Mouse (Mus musculus): ENCODE measurements around the gene Stxbp4. TPM values are rescaled to one million over a fixed set of nuclear protein-coding genes. Genes with fewer than 3 reads are reported as not detected.

Gene Stxbp4
- polyA plus RNA-seq, 2 experiments: 11.1 to 21.8 TPM

GRCm38 (mm10) chr11:90681171-90681570 lies 43.3 kb upstream of the Stxbp4 start:
- TF ChIP-seq POLR2A (IDR thresholded peaks at IDR 0.05; ENCODE audit: borderline replicate concordance, extremely low read depth, insufficient read depth, insufficient read length): no peak
- Histone ChIP-seq H3K4me3 (replicated peaks; ENCODE audit: low read length) (no peak overlapping the region), H3K4me1 (ENCODE audit: control insufficient read depth, insufficient read depth, low read length) (no peaks in the 10 kb centered on the region)

GRCm38 (mm10) chr11:90678582-90678981 lies 40.7 kb upstream of the Stxbp4 start:
- H3K27ac ChIP-seq (replicated peaks; ENCODE audit: low read depth, low read length): no peak overlapping the region
- no peaks in the 10 kb centered on the region for H3K27me3 ChIP-seq (ENCODE audit: control insufficient read depth, insufficient read depth, low read length)
- no peak for ATAC-seq (ENCODE audit: low FRiP score, low read depth)
- DNase-seq (ENCODE audit: low spot score): no peak
- H3K9me3 ChIP-seq (ENCODE audit: control insufficient read depth, low read length): no peaks in the 10 kb centered on the region
- no peaks in the 10 kb centered on the region for H3K36me3 ChIP-seq (ENCODE audit: control insufficient read depth, insufficient read depth, low read length)
- no peak overlapping the region for H3K9ac ChIP-seq (ENCODE audit: low read depth, low read length, severe bottlenecking)
- H3K4me1 ChIP-seq (ENCODE audit: control insufficient read depth, insufficient read depth, low read length): no peaks in the 10 kb centered on the region
- 78% methylated on average over 5 of the region's 5 CpGs for WGBS
- no peak overlapping the region for H3K4me3 ChIP-seq (replicated peaks; ENCODE audit: low read length)
- TF ChIP-seq POLR2A (IDR thresholded peaks at IDR 0.05; ENCODE audit: borderline replicate concordance, extremely low read depth, insufficient read depth, insufficient read length): no peak
- H3K4me2 ChIP-seq (replicated peaks; ENCODE audit: low read depth, low read length, severe bottlenecking): no peak overlapping the region

More at GRCm38 (mm10) chr11:90681171-90681570, 43.3 kb upstream of the Stxbp4 start:
- DNase-seq (ENCODE audit: low spot score) (no peak), ATAC-seq (ENCODE audit: low FRiP score, low read depth) (no peak)
- Histone ChIP-seq H3K4me2 (replicated peaks; ENCODE audit: low read depth, low read length, severe bottlenecking) (no peak overlapping the region), H3K27me3 (ENCODE audit: control insufficient read depth, insufficient read depth, low read length) (no peaks in the 10 kb centered on the region), H3K27ac (replicated peaks; ENCODE audit: low read depth, low read length) (no peak overlapping the region), H3K9me3 (ENCODE audit: control insufficient read depth, low read length) (no peaks in the 10 kb centered on the region), H3K36me3 (ENCODE audit: control insufficient read depth, insufficient read depth, low read length) (peaks cover 3% of the 10 kb centered on the region; the same call in 1 of the 2 replicates), H3K9ac (ENCODE audit: low read depth, low read length, severe bottlenecking) (no peak overlapping the region)

- no peak overlapping the region for H3K4me2 ChIP-seq (replicated peaks; ENCODE audit: low read depth, low read length, severe bottlenecking)
- no peak for TF ChIP-seq POLR2A (IDR thresholded peaks at IDR 0.05; ENCODE audit: borderline replicate concordance, extremely low read depth, insufficient read depth, insufficient read length)
- no peaks in the 10 kb centered on the region for H3K9me3 ChIP-seq (ENCODE audit: control insufficient read depth, low read length)
- DNase-seq (ENCODE audit: low spot score): no peak
- no peak overlapping the region for H3K9ac ChIP-seq (ENCODE audit: low read depth, low read length, severe bottlenecking)
- no peak overlapping the region for H3K4me3 ChIP-seq (replicated peaks; ENCODE audit: low read length)
- no peaks in the 10 kb centered on the region for H3K4me1 ChIP-seq (ENCODE audit: control insufficient read depth, insufficient read depth, low read length)
- WGBS: 90% methylated on average over 8 of the region's 8 CpGs
- no peak overlapping the region for H3K27ac ChIP-seq (replicated peaks; ENCODE audit: low read depth, low read length)
- H3K36me3 ChIP-seq (ENCODE audit: control insufficient read depth, insufficient read depth, low read length): no peaks in the 10 kb centered on the region
- no peak for ATAC-seq (ENCODE audit: low FRiP score, low read depth)
- H3K27me3 ChIP-seq (ENCODE audit: control insufficient read depth, insufficient read depth, low read length): no peaks in the 10 kb centered on the region
Observed at GRCm38 (mm10) chr11:90677771-90678288, 39.9 kb upstream of the Stxbp4 start.

GRCm38 (mm10) chr11:90677027-90677426 lies 39.1 kb upstream of the Stxbp4 start:
- no peaks in the 10 kb centered on the region for H3K4me1 ChIP-seq (ENCODE audit: control insufficient read depth, insufficient read depth, low read length)
- H3K27me3 ChIP-seq (ENCODE audit: control insufficient read depth, insufficient read depth, low read length): no peaks in the 10 kb centered on the region
- ATAC-seq (ENCODE audit: low FRiP score, low read depth) (no peak), DNase-seq (ENCODE audit: low spot score) (no peak)
- H3K4me3 ChIP-seq (replicated peaks; ENCODE audit: low read length): no peak overlapping the region
- H3K4me2 ChIP-seq (replicated peaks; ENCODE audit: low read depth, low read length, severe bottlenecking): no peak overlapping the region
- no peak overlapping the region for H3K9ac ChIP-seq (ENCODE audit: low read depth, low read length, severe bottlenecking)
- 93% methylated on average over 7 of the region's 7 CpGs for WGBS
- H3K36me3 ChIP-seq (ENCODE audit: control insufficient read depth, insufficient read depth, low read length): no peaks in the 10 kb centered on the region
- no peak overlapping the region for H3K27ac ChIP-seq (replicated peaks; ENCODE audit: low read depth, low read length)
- TF ChIP-seq POLR2A (IDR thresholded peaks at IDR 0.05; ENCODE audit: borderline replicate concordance, extremely low read depth, insufficient read depth, insufficient read length): no peak
- no peaks in the 10 kb centered on the region for H3K9me3 ChIP-seq (ENCODE audit: control insufficient read depth, low read length)

- Histone ChIP-seq H3K4me1 (ENCODE audit: control insufficient read depth, insufficient read depth, low read length) (no peaks in the 10 kb centered on the region), H3K4me2 (replicated peaks; ENCODE audit: low read depth, low read length, severe bottlenecking) (no peak overlapping the region), H3K9ac (ENCODE audit: low read depth, low read length, severe bottlenecking) (no peak overlapping the region), H3K36me3 (ENCODE audit: control insufficient read depth, insufficient read depth, low read length) (no peaks in the 10 kb centered on the region), H3K9me3 (ENCODE audit: control insufficient read depth, low read length) (no peaks in the 10 kb centered on the region), H3K4me3 (replicated peaks; ENCODE audit: low read length) (no peak overlapping the region), H3K27me3 (ENCODE audit: control insufficient read depth, insufficient read depth, low read length) (no peaks in the 10 kb centered on the region), H3K27ac (replicated peaks; ENCODE audit: low read depth, low read length) (no peak overlapping the region)
- no peak for DNase-seq (ENCODE audit: low spot score)
- WGBS: 76% methylated on average over 5 of the region's 5 CpGs
- ATAC-seq (ENCODE audit: low FRiP score, low read depth): no peak
- no peak for TF ChIP-seq POLR2A (IDR thresholded peaks at IDR 0.05; ENCODE audit: borderline replicate concordance, extremely low read depth, insufficient read depth, insufficient read length)
Observed at GRCm38 (mm10) chr11:90675479-90676110, 37.7 kb upstream of the Stxbp4 start.
